Mouse (Mus musculus) A20 (cell line): Measurements from ENCODE around the gene 4921517D22Rik.

ENCODE experiments used
- DNase-seq: peaks from one replicate; pipeline ENCODE4 v3.0.0-alpha.2; 2011; ENCODE audit warnings: low read depth, low spot score

4921517D22Rik gene

DNA sequence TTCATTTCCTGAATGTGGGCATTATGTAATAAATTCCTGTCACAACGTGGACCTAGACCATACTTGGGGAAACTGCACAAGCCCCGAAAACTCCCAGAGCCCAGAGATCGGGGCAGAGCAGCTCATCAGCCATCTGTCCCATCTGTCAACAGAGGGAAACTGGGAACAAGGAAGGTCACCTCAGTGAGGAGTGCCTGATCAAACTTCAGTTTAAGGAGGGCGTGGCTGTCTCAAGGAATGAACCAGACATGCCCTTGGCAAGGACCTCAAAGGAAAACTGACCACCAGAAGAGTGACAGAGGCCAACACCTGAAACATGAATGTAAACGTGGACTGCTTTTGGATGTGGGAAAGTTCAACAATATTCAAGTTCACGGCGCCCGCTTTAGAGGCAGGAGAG, 32.5 kb downstream of the 4921517D22Rik start:
- no peak for DNase-seq

DNA sequence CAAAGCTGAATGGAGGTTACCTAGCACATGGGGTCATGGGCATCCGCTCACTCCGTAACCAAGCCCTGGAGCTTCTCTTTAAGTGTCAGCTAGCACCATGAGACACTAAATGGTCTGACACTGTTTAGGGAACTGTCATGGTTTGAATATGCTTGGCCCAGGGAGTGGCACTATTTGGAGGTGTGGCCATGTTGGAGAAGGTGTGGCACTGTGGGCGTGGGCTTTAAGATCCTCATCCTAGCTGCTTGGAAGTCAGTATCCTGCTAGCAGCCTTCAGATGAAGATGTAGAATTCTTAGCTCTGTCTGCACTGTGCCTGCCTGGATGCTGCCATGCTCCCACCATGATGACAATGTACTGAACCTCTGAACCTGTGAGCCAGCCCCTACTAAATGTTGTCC, 33.5 kb downstream of the 4921517D22Rik start:
- no peak for DNase-seq

DNA sequence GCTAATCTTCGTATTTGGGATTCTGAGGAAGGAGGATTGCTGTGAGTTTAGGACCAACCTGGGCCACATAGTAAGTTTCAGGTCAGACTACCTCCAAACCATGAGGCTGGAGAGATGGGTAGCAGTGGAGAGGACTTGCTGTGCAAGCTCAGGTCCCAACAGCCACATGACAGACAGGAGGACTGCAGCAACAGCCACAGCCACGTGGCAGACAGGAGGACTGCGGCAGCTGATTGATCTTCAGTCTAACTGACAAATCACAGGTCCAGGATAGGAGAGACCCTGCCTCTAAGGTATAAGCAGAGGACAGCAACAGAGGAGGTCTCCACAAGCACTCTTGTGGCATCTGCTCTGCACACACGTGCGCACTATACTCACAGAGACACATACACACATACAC, 36.1 kb downstream of the 4921517D22Rik start:
- DNase-seq: no peak

DNA sequence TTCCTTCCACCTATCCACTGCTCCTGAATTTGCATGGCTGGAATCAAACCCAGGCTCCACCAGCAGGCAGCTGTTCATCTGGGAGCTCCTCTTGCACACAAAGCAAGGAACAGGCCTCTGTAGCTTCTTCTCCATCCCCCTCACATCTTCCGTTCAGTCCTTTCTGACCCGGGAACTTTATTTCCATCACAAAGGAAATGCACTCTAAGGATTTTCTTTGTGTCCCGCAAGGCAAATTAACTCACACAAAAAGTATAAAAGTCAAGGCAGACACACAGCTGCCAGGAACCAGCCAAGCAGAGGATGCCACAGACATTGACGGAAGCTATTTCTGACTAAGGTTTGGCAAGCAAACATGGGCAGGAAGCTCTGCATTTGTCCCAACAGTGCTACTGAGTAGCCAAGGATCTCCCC, 36.9 kb downstream of the 4921517D22Rik start:
- no peak for DNase-seq

DNA sequence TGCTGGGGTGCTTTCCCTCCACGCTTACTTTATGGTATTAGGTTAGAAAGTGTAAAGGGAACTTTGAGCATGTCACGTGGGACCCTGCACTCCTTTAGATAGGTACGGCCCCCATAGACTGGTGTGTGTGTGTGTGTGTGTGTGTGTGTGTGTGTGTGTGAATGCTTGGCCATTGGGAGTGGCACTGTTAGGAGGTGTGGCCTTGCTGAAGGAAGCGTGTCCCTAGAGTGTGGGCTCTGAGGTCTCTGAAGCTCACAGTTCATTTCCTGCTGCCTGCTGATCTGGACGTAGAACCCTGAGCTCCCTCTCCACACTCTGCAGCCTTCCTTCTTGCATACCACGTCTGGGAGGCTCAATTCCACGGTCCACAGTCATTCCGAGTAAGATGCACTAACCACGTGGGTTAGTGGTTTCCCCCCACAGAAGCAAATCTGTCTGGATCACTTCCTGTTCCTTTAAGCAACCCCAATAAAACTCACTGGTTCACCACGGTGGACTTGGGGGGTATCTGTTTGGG, 37.5 kb downstream of the 4921517D22Rik start:
- DNase-seq: peak; percentile 44

DNA sequence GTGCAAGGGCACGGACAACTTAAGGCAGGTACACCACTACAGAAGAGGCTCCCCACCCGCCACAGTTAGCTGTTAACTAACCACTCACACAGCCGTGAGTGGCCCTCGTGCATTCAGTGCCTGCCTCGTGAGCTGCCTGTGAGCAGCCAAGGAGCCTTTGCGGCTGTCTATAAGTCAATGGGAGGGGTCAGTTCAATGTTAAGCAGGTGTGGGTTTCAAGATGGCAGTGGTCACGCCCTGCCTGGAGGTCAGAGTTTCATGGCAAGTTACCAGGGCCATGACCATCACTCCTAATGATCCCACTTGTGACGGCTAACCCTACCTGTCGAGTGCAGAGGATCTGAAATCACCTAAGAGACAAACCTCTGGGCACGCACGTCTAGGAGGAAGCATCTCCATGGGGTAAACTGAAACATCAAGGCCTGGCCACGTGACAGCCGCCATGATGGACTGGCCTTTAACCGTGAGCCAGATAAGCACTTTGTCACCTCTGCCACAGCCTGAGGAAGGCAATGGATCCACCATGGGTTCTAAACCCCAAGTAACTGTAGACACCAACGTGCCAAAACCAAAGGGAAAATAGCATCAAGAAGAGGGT, 38.1 kb downstream of the 4921517D22Rik start:
- DNase-seq: no peak

DNA sequence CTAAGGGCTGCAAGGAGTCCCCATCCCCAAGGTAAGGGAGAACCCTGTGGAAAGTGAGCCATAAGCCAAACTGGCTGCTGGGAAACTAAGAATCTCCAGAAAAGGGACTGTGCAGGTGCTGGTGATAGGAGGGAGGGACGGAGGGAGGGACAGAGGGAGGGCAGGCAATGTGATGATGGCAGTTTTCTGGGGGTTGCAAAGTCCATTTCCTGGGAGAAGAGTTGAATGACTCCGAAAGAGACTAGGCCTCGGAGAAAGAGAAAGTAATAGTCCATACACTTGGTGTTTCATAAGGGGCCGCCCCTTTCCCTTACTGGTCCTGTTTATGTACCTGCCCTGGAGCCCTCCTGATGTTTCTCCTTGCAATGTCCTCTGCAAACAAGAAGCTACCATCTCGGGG, 39.4 kb downstream of the 4921517D22Rik start:
- no peak for DNase-seq

DNA sequence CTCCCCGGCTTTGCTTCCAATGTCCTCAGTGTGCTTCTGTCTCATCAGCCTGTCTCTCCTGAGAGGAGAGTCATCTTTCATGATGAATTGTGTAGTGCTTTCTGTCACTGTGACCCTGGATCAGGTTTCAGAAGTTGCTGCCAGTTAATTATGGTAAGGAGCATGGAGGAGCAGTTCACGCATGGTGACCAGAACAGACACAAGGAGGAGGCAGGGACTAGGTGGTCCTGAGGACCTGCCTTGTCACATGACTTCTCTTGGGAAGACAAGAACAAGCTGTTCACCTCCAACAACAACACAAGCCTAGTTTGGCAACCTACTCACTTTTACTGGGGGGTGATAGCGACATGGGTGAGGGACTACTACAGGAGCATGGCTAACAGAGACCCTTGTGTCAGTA, 40.8 kb downstream of the 4921517D22Rik start:
- DNase-seq: no peak

DNA sequence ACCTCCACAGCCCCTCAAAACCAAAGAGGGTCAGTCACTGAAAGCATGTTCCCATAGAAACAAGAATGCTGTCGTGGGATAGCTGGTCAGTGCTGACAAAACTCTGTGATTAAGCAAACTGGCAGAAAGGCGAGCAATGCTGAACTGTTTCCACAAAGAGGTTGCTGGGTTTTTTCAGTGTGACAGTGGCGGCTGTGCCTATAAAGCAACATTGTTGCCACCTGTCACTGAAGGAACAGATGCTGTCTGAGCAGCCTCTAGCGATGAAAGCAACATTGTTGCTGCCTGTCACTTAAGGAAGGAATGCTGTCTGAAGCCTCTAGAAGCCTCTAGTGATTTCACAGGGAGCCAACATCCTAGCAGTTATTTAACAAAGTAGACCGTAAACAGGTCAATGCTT, 41.3 kb downstream of the 4921517D22Rik start:
- DNase-seq: no peak

DNA sequence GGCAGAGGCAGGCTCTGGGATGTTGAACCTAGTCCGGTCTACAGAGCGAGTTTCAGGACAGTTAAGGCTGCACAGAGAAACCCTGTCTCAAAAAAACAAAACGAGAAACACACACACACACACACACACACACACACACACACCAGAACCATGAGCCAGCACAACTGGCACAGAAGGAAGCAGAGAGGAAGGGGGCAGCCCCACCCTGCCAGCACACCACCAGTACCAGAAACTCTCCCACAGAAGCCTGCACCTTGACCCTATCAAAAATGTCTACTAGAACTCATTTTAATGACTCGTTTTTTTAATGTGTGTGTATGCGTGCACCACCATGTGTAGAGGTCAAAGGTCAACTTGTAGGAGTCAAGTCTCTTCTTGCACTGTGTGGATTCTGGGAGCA, 44.1 kb downstream of the 4921517D22Rik start:
- no peak for DNase-seq

DNA sequence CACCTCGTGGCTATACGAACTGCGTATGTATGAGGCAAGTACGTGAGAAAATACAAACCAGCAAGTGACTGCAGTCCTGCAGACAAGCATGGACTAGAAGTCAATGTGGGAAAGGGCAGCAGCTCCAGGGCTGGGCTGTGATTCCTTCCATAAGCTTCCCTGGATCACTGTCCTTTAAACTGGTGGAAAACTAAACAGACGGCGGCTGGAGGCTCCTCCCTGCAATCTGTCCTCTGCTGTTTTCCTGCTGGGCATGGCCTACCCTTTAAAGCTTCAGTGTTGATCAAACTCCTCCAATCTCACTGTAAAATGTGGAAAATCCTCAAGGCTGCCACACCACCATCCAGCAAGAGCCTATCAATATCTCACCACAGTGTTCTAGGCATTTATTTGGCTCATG, 45.3 kb downstream of the 4921517D22Rik start:
- DNase-seq: no peak

DNA sequence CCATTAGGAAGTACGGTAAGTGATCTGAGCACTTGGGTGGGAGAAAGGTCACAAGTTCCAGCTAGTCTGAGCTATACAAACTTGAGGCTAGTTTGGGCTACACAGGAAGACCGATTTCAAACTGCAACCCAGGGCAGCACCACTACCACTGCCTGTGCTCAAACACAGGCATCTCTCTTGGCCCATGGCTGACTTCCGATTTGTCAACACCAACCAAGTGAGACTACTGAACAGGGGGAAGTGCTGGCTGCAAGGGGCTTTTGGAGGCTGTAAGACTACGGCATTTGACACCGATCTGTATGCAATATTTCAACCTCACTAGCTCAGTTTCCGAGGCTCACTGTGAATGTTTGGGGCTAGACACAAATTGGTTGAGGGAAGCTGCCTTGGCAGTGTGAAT, 46.4 kb downstream of the 4921517D22Rik start:
- no peak for DNase-seq

DNA sequence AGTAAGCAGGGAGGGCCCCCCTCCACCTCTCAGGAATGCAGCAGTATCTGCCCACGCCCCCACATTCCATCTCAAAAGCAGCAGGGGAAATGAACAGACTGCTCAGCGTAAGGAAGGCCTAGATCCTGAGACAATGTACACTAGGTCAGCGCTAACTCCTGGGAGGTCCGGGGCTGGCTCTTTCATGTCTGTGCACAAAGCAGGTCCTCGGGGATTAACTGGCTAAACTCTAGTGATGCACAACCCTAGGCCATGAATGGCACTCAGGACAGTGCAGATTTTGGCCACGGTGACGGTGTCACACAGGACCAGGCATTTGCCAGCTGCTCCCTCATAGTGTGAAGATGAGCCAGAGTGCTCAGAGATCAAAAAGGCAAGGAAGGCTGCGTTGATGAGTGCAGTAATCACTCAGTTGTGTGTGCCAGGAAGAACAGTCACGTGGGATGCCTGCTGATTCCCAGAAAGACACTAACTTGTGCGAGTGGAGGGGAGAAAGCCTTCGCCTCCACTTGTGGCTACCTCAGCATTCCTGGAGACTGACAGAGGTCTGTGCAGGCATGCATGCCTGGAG, 47.1 kb downstream of the 4921517D22Rik start:
- DNase-seq: no peak

DNA sequence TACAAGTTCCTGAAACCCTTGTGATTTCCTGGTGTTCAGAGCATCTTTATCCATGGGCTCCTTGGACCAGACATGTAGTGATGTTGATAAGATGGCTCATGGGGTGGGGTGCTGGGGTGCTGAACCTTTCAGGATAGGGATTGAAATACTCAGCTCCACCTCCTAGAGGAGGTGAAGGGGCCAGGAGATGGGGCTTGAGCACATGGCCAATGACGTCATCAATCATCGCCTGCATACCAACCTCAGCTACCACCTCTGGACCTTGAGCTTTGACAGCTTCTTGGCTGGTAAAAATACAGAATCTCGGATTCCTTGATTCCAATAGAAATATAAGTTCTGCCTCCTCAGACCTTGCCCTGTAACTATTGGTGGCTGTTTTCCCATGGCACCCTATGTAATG, 48.4 kb downstream of the 4921517D22Rik start:
- no peak for DNase-seq

DNA sequence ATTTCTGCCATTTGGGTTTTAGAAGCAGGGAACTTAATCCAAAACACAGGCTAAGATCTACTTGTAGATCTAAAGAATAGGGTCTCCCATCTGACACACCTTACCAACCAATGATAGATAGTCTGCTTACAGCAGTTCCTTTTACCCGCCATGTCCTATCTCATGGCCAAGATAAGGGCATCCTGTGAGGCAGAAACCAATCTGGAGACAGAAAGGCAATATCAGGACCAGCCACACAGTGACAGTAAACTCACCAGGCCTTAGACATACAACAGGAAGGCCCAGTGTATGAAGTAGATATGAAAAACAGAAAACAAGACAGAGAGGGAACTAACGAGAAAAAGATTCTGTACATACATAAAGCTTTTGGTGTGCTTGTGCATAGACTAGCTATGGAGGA, 51.1 kb downstream of the 4921517D22Rik start:
- DNase-seq: no peak

DNA sequence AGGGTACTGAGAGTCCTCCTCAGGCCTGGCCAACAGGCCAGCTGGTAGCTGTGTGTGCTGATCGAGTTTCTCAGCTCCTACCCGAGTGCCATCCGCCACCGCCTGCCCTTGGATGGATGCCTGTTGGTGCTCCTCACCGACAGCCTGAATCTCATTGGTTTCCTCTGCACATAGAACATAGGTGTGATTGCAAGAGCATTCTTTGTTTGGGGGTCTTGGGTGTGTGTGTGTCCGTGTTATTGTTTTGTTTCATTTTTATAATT, 53.8 kb downstream of the 4921517D22Rik start:
- no peak for DNase-seq

DNA sequence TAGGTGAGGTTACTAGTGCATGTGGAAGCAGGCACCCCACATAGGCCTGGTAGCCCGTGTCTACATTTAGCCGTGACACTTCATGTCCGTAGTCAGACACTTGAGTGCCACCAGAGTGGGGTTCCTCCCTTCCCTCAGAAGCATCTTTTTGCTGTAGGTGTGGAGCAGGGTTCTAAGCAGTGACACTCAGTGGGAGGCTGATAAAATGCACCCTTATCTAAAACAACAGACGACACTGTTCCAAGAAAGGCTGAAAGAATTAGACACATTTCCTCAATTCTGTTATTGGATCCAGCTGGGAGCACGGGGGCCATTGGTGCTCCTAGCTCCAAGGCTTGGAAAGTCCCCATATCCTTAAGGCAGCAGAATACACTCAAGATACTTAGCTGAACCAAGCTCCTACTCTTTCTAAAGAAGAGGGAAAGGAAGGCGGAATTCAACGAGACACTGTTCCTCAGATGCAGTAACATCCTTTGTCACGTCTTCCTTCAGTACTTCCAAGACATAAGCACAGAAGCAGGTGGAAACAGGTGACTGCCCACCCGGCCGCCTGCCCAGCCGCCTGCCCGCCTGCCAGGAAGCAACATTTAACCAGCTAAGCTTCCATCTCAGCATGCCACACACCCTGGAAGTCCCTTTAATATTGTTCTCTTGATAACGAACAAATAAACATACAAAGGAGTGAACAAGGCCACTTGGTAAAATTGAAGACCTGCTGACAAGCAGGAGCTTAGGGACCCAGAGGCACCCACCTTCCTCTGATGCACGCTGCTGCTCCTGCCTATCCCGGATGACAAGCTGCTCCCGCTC, 54.3 kb downstream of the 4921517D22Rik start:
- no peak for DNase-seq

DNA sequence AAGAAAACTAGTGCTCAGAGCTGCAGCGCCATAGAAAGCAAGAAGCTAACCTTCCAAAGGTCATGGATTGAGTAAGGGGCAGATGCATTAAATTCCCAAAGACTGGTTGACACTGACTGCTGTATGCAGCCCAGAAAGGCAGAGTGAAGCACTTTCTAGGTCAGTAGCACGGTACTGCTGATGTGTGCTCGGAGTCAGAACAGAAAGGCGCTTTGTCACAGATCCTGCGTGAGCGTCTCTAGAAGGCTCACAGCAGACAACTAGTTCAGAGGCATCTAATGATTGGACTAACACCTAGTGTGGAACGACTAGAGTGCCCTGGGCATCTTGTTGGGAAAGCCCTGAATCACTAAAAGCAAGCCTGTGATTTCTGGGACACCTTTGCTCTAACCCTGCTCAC, 56.1 kb downstream of the 4921517D22Rik start:
- no peak for DNase-seq
